Mouse (Mus musculus): ENCODE measurements around the gene Mroh2a.
A peak's percentile ranks its signal among the peaks of the same experiment; 100 is the strongest.

The Mroh2a gene

DNA sequence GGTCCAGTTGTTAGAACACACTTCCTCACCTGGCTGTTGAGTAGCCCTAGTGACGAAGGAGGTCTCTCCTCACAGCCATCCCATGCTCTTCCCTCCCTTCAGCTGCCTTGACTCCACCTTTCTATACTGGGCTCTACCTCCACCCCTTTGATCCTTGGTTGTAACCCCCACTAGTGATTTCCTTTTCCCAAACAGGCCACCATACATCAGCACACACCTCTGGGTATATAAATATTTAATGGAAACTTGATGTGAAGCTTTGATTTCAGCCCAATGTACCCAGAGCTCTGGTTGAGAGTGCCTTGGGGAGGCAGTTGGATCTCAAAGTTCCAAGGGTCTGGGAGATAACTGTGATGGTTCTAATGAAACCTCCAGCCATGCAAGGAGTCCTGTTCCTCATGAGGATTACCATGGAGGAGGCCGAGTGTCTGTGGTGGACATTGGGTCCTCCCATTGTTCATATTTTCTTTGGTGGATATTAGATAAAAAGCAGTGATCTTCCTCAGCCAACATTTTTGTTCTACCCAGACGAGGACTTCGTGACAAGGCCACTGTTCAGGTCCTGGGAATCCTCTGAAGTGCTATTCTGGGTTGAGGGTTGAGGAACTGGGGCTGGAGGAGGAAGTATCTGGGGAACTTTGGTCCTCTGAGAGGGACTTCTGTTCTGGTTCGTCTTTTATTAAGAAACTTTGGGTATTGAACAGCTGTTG, at the start of gene Mroh2a:
Mroh2a (plus strand) TSS at position 317 of the 710 bp plus-strand sequence.
- DNase-seq (ENCODE audit: low spot score) = peak; percentile 2

DNA sequence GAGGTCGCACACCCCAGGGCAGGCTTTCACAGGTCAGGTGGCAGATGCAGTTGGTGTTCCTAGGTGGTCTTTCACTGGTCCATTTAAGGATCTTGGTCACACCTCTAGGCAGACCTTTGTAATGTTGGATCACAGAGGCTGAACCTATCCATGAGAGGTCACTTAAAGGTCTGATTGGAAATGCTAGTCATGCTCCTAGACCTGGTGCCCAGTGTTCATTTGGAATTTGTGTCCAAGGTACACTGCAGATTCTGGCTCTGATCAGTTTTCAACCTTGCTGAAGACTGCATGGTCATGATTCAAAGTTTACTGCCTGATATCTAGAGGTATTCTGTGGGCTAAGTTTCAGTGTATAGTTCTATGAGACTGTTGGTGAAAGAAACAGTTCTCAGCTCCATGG, 47.1 kb upstream of the Mroh2a start:
- DNase-seq (ENCODE audit: low spot score) = no peak

DNA sequence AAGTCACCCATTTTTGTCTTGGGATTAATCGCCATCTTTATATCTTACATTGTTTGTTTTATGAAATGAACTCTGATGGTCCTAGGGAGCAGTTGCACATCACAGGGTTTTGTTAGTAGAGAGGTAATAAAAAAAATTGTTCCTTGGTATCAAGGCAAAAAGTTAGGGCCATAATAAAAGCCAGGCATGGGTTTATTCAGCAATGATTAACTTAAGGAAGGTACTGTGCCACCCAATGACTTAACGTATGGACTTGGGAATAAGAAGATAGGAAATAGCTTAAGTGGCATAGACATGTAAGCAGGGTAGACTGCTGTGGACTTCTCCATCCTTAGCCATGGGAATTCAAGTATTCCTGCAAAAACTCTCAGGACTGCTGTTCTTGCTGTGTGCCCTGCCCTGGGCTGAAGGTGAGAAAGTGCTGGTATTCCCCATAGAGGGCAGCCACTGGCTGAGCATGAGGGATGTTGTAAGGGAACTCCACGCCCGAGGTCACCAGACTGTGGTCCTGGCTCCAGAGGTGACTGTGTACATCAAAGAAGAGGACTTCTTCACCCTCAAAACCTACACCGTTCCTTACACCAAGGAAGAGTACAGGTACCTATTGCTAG, 40.4 kb upstream of the Mroh2a start:
- no peak for DNase-seq (ENCODE audit: low spot score)

DNA sequence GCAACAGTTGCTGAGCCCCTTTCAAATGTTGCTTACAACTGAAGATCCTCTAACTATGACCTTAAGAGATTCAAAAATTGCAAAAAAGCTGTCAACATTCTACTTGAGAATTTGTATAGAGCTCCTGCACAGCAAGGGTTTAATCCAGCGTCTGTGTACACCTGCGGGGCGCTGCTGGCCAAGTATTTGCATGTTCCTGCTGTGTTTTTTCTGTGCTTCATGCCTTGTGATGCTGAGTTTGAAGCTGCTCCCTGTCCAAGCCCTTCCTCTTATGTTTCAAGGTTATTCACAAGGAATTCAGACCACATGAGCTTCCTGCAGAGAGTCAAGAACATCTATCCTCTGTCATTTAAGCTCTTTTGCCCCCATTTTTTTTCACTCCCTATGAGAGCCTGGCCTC, 34.6 kb upstream of the Mroh2a start:
- DNase-seq (ENCODE audit: low spot score) = no peak

DNA sequence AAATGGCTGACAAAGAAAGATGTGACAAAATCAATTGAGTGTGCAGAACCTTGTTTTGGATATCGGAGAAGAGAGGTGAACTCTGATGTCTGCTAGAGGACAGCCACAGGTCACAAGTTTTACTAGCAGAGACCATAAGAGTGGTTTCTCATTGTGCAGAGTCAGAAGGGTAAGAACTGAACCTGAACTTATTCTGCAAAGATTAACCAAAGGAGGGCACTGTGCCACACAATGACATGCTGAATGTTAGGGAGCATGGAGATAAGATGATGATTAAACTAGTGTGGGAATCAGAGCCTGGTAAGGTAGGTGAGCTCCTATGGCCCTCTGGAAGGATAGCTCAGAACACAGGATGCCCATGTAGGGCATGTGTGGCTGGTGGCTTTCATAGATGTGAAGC, 31.1 kb upstream of the Mroh2a start:
- DNase-seq (ENCODE audit: low spot score) = no peak

DNA sequence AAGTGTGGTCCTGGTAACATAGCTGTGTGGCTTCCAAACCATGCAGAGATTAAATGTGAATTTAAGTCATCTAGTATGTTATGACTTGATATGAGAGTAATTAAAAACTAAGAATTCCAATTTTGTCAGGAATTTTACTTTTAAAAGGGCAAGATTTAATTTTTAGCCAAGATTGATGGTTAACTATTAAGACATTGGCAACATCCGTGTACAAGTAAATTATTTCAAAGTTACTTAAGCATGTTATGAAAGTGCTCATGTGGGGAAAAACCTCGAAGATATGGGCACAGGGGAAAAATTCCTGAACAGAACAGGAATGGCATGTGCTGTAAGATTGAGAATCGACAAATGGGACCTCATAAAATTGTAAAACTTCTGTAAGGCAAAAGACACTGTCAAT, 29.3 kb upstream of the Mroh2a start:
- no peak for DNase-seq (ENCODE audit: low spot score)

DNA sequence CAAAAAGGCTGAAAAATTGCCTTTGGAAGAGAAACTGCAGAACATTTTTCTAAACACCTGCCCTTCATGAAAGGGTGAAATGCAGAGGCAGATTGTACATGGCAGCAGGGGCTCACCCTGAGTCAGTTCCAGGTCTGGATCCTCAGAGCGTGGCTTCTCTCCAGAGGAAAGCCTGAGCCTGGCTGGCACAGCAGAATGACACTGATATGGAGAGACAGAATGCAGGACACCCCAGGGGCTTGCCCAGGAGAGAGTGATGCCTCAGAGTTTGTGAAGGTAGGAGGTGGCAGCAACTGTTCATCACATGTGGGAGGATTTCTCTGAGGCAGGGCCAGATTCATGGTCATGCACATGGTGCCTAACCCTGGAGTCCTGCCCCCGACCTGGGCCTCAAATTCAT, 26.8 kb upstream of the Mroh2a start:
- no peak for DNase-seq (ENCODE audit: low spot score)

DNA sequence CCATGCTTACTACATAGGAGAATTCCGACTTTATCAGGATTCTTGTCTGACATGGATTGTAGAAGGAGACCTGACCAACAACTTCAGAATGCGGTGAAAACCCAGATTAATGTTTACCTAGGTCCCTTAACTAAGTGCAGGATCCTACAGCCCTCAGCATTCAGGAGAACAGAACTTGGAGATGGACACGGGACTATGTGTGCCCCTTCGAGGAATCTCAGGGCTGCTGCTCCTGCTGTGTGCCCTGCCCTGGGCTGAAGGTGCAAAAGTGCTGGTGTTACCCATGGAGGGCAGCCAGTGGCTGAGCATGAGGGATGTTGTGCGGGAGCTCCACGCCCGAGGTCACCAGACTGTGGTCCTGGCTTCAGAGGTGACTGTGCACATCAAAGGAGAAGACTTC, 26.3 kb upstream of the Mroh2a start, which contains the start of gene Ugt1a2:
Ugt1a2 (plus strand) TSS at position 146 of the 400 bp plus-strand sequence.
- no peak for DNase-seq (ENCODE audit: low spot score)

DNA sequence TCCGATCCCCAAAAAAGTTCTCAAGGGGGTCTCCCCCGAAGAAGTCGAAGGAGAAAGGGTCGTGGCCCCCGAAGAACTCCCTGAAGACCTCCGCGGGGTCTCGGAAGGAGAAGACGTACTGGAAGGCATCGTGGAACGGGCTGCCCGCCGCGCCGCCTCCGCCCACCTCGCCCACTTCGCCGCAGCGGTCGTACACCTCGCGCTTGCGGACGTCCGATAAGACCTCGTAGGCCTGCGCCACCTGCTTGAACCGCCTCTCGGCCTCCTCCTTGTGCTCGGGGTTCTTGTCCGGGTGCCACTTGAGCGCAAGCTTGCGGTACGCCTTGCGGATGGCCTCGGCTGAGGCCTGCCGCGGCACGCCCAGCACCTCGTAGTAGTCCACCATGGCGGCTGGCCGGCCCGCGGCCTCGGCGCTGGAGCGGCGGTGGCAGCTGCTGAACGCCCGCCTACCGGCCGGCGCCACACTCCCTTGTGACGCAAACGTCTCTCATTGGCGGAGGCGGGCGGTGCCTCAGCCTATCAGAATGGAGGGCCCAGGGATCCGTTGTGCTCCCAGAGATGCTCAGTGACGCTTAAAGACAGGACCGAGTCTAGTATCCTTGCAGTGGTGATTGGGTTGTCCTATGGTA, 21.4 kb upstream of the Mroh2a start, which contains the start of gene Dnajb3:
Dnajb3 (minus strand) TSS at position 489 of the 629 bp plus-strand sequence.
- no peak for DNase-seq (ENCODE audit: low spot score)

DNA sequence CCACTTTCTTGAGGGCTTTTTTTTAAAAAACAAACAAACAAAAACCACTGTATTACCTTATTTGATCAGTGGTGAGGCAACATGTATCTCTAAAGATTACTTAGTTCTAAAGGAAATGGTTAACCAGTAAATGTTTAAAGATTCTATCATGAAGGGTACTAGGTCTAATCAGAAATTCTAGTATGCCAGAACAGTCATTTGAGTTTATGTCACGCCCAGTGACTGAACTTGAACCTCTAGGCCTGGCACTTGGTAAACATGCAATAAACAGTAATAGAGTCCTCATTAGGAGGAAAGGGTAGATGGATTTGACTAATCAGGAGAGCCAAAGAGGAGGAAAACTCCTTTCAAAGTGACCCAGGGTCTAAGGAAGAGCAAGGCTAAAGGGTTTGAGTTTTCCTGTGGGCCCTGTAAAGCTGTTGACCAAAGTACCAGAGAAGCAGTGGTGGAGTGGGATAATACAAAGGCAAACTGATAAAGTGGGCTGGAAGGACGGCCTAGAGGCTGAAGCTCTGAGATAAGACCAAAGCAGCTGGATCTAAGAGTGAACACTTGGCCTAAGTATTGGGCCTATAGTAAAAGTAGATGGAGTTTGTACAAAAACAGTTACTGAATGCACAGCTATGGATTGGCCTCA, 19.8 kb upstream of the Mroh2a start:
- no peak for DNase-seq (ENCODE audit: low spot score)

DNA sequence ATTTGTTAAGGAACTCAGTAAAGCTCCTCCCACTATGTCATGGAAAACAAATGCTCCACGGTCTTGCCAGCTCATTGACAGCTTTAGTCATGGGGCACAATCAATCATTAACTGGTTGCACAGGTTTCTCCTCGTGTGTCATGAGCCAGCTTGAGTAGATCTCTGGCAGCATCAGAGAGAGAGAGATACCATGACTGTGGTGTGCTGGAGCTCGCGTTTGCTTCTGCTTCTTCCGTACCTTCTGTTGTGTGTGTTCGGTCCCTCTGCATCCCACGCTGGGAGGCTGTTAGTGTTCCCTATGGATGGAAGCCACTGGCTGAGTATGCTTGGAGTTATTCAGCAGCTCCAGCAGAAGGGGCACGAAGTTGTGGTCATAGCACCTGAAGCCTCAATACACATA, 15.0 kb upstream of the Mroh2a start, which contains the start of gene Ugt1a1:
Ugt1a1 (plus strand) TSS at position 148 of the 400 bp plus-strand sequence.
- peak; percentile 28 for DNase-seq (ENCODE audit: low spot score)

DNA sequence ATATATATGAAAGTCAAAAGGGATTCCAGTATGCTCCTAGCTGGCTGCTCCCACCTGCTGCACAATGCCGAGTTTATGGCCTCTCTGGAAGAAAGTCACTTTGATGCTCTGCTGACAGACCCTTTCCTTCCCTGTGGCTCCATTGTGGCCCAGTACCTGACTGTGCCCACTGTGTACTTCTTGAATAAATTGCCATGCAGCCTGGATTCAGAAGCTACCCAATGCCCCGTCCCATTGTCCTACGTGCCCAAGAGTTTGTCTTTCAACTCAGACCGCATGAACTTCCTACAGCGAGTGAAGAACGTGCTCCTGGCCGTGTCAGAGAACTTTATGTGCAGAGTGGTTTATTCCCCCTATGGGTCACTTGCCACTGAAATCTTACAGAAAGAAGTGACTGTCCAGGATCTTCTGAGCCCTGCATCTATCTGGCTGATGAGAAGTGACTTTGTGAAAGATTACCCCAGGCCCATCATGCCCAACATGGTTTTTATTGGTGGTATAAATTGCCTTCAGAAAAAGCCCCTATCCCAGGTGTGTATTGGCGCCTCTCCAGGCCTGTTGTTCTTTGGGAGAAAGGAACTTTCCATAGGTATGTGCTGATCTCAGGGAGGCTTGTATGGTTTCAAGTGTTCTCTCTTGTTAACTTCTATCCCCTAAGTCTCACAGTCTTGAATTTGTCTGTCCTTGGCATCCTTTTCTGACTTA, 14.3 kb upstream of the Mroh2a start:
- DNase-seq (ENCODE audit: low spot score) = no peak

DNA sequence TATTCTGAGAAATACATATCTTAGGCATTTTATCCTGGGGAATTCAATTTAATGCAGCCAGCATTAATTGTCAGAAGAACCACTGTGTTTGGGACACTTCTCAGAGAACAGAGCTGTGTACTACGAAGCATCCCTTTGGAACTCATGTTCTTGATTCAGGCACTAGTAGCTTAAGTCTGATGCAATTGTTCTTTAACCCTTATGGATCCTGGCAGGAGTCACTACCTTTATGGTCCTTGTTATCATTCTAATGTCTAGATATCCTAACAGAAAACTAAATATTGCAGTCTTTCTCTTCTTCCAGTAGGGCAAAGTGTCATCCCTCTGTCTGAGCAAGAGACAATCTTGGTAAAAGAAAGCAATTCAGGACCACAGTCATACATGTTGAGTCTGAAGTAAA, 13.7 kb upstream of the Mroh2a start:
- no peak for DNase-seq (ENCODE audit: low spot score)

DNA sequence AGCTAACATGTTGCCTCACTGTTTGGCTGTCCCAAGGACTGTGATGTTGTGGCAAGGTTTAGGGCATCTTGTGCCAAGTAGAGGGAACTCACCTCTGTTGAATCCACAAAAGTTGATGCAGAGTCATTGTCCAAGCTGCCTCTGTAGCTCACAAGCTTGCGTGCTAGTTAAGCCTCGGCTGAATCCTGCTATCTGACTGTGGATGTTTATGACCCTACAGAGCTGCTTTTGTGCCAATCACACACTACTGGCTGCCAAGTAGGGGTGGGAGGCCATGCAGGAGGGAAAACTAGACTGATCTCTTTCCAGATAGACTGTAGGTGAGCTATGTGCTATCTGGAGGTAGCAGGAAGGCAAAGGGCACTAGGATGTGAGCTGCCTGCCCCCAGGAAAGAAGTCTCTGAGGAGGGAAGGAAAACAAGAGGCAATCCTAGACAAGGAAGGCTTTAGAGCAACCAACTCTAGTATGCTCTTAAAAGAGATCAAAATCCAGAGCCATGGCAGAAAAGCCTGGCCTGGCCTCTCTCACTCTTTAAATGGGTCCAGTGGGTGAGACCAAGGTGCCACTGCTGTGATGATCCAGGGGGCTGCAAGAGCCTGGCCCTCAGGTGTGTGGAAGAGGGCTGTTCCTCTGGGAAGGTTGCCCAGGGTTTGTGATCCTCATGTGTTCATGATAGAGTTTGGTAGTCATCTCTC, 12.9 kb upstream of the Mroh2a start:
- DNase-seq (ENCODE audit: low spot score) = peak; percentile 52

DNA sequence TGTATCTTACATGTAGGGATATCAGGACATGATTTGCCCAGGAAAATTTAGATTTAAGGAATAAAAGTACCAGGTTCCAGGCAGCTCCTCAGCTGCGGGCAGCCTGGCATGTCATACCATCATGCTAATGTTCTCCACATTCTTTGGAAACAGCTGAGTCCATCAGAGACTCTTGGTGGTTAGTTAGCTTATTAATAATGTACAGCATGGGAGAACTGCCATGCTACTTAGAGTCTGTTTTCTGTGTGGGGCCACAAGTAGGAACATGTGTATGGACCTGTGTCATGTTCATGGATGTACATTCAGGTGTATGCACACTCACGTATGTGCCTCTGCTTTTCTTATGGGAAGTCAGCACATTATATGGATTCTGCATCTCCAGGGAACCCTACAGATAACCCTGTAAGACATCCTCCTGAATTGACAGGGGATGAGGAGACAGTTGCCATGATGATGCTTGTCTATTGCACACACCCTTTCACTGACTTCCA, 12.3 kb upstream of the Mroh2a start:
- no peak for DNase-seq (ENCODE audit: low spot score)

DNA sequence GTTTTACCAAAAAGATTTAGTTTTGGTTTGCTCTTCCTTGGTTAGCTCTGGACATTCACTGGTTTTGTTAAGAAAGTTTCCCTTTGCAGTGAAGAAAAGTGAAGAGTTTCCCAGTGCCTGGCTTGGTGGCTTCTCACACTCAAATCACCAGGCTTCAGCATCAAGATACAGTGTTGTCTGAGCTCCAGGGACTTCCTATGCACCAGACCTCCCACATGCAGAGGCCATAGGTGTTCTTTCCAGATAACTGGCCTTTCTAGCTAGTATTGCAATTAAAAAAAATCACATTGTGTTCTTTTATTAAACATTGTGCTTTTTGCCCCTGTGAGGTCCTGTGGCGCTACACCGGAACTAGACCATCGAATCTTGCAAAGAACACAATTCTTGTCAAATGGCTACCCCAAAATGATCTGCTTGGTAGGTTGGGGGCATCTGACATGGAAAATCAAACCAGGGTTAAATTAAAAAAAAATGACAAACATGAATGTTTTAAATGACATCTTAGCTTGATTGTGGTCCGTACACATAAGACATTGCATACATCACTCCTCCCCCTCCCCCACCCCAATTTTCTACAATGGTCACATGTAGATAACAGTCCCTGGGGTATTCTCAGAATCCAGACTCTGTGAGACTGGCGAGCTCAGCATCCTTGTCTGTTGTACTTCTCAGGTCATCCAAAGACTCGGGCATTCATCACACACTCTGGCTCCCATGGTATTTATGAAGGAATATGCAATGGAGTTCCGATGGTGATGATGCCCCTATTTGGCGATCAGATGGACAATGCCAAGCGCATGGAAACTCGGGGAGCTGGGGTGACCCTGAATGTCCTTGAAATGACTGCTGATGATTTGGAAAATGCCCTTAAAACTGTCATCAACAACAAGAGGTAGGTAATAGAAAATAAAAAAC, 11.1 kb upstream of the Mroh2a start:
- DNase-seq (ENCODE audit: low spot score) = no peak

DNA sequence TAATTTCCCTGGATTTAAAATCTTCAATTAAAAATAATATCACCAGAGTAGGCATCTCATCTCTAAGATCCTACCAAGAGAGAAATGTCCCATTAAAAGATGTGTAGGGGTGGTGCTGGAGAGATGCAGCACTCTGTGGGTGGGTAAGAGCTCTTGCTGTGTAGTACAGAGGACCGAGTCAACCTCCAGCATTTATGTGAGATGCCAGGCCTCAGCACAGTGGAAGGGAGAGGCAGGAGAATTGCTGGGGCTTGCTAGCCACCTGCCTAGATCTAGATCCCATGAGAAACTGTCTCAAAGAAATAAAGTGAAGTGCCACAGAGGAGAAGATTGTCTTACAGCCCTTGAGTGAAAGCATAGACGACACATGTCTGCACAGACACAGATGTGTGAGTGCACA, 10.2 kb upstream of the Mroh2a start:
- no peak for DNase-seq (ENCODE audit: low spot score)

DNA sequence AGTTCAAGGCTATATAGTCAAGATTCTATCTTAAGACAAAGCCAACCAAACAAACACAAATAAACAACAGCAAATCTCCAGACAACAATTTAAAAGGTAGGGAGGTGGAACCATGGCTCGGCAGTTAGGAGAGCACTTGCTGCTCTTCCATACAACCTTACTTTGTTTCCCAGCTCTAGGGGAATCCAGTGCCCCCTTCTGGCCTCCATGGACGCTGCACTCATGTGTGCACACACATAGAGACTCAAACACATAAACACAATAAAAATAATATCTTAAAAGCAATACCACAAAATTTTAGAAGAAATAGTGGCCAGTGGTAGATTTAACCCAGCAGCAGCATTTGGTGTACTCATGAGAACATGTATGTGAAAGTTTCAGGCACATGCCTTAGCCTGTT, 9.6 kb upstream of the Mroh2a start:
- DNase-seq (ENCODE audit: low spot score) = no peak

DNA sequence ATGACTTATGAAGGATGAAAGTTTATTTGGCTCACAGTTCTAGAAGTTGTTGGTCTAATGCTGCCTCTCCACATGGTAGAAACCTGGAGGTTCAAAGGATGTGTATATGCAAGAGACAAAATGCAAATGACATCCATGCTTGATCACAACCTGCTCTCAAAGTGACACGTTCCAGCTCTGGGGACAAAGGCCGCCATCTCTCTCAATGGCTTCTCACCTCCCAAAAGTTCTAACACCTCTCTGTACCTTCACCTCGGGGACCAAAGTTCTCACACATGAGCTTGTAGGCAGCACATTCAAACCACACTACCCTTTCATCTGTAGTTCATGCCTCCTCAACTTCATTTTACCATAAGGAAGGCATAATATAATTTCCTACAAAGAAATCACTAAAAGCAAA, 9.2 kb upstream of the Mroh2a start:
- DNase-seq (ENCODE audit: low spot score) = no peak

DNA sequence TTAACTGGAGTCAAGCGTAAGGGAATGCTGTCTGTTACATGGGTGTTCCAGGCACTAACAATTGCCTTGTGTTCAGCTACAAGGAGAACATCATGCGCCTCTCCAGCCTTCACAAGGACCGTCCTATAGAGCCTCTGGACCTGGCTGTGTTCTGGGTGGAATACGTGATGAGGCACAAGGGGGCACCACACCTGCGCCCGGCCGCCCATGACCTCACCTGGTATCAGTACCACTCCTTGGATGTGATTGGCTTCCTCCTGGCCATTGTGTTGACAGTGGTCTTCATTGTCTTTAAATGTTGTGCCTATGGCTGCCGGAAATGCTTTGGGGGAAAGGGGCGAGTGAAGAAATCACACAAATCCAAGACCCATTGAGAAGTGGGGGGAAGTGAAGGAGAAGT, 8.7 kb upstream of the Mroh2a start:
- no peak for DNase-seq (ENCODE audit: low spot score)
